In genomic region chr13:16763746-16764145, GRCm38 (mm10) we compare ENCODE assay signal across 8 mouse cellular contexts.
DNase-seq lines count a peak whose midpoint lies in the region; TF ChIP-seq lines count a peak whose summit lies in the region.

No protein-coding gene starts in this region.

- peak; percentile 74 to 80 for DNase-seq in cerebellum, postnatal 10 days
- no peak for DNase-seq in cerebellum, adult 11-12 months
- DNase-seq in right cerebral cortex, adult 18-20 months: peak; percentile 56
- no peak for DNase-seq in right cerebral cortex, postnatal 25 days
- DNase-seq in embryo, embryonic 11 days: peak; percentile 53
- peak; percentile 55 for DNase-seq in induced T-regulatory cell, adult 2 months (ENCODE audit: low read depth)
- no peak for DNase-seq in lung, adult 2 months
- DNase-seq in telencephalon, adult 2 months (ENCODE audit: low read depth, low spot score): peak; percentile 23

- 5% methylated on average over 2 of the region's 2 CpGs for WGBS in lung, adult 2 months

- TF ChIP-seq CTCF in lung, adult 2 months (IDR thresholded peaks at IDR 0.05; ENCODE audit: insufficient read depth, low read length): peak; percentile 32; the same call in 1 of the 2 replicates

- no peak overlapping the region for H3K4me3 ChIP-seq in lung, adult 2 months (replicated peaks; ENCODE audit: extremely low read depth, low read depth, low read length)

- H3K4me1 ChIP-seq in lung, adult 2 months (ENCODE audit: control insufficient read depth, insufficient read depth, low read length): no peaks in the 10 kb centered on the region

- TF ChIP-seq POLR2A in lung, adult 2 months (IDR thresholded peaks at IDR 0.05; ENCODE audit: borderline replicate concordance, extremely low read depth, low read depth, low read length): no peak

Comparison
In these comparisons a context has a peak if more than half of its experiments do, and no peak if none do; other contexts are left out.
1. DNase-seq: peak in cerebellum, postnatal 10 days (2 of 2), right cerebral cortex, adult 18-20 months (single experiment), embryo, embryonic 11 days (single experiment), induced T-regulatory cell, adult 2 months (single experiment) and telencephalon, adult 2 months (single experiment); none in cerebellum, adult 11-12 months (single experiment), right cerebral cortex, postnatal 25 days (single experiment) and lung, adult 2 months (single experiment).